Mouse (Mus musculus): ENCODE data around the gene Smoc1.

DNA sequence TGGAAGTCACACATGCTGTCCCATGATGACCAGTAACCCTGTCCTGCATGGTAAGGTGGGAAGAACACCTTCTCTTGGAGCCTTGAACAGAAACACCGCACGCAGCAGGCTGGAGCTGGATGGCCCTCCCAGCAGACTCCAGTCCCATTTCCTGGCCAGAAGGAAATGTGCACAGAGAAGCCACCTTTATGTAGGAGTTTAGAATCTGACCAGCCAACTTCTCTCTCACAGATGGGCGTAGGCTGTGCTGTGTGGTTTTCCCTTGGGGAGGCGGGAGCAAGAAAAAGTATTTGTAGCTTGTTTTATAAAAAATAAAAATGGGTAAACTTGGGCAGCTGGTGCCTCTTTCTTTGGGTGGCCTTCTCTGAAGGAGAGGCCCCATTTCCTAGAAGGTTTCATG is 159.5 kb downstream of the Smoc1 start:
- TF ChIP-seq CTCF (IDR thresholded peaks at IDR 0.05) (no peak), POLR2A (IDR thresholded peaks at IDR 0.05; ENCODE audit: insufficient read depth, low read depth, low read length) (no peak), EP300 (IDR thresholded peaks at IDR 0.05; ENCODE audit: insufficient read depth, low read depth, low read length) (no peak)
